Comparison of ENCODE assay signal across 8 mouse cellular contexts in genomic region chr1:191718522-191719281, GRCm38 (mm10). TPM values are rescaled to one million over a fixed set of nuclear protein-coding genes. Genes with fewer than 3 reads are reported as not detected.
DNase-seq lines count a peak whose midpoint lies in the region; ATAC-seq and TF ChIP-seq lines count a peak whose summit lies in the region.

No protein-coding gene starts in this region.

- TF ChIP-seq POLR2A in cortical plate, adult 2 months (IDR thresholded peaks at IDR 0.05; ENCODE audit: extremely low read depth, insufficient read depth, low read length), result no peak
- no peak for TF ChIP-seq POLR2A in heart, adult 2 months (IDR thresholded peaks at IDR 0.05; ENCODE audit: insufficient read depth, low read depth, low read length)

- H3K27me3 ChIP-seq in heart, adult 2 months (ENCODE audit: control insufficient read depth, insufficient read depth, low read length), result no peaks in the 10 kb centered on the region
- H3K27me3 ChIP-seq in liver, embryonic 12.5 days (replicated peaks), result peaks cover 56% of the 10 kb centered on the region

- peak overlapping the region; percentile 97 for H3K9ac ChIP-seq in heart, adult 2 months (ENCODE audit: low read depth, low read length)
- peak overlapping the region; percentile 72 for H3K9ac ChIP-seq in liver, embryonic 12.5 days

- peak; percentile 19; the same call in 1 of the 2 replicates for ATAC-seq in liver, embryonic 12.5 days

- peaks cover 5% of the 10 kb centered on the region for H3K36me3 ChIP-seq in heart, adult 2 months (ENCODE audit: control insufficient read depth, insufficient read depth, low read length)
- peaks cover 5% of the 10 kb centered on the region; the same call in 1 of the 2 replicates for H3K36me3 ChIP-seq in liver, embryonic 12.5 days

- H3K9me3 ChIP-seq in liver, embryonic 12.5 days (replicated peaks), result no peaks in the 10 kb centered on the region

- peak overlapping the region; percentile 86 for H3K4me2 ChIP-seq in liver, embryonic 12.5 days

- peak overlapping the region; percentile 99 for H3K27ac ChIP-seq in cortical plate, adult 2 months (ENCODE audit: insufficient read depth, low read length)
- H3K27ac ChIP-seq in heart, adult 2 months, result peak overlapping the region; percentile 89
- peak overlapping the region; percentile 73 for H3K27ac ChIP-seq in liver, embryonic 12.5 days

- peak; percentile 75 for DNase-seq in 3134 (ENCODE audit: extremely low read depth, insufficient read length, low spot score)
- peak; percentile 58 for DNase-seq in R1 (ENCODE audit: low read depth, low spot score)
- DNase-seq in heart, adult 2 months, result peak; percentile 66 to 73
- DNase-seq in kidney, adult 8-10 months, result peak; percentile 51 to 67
- peak; percentile 7 to 11 for DNase-seq in natural killer cell, adult 2 months (ENCODE audit: low spot score in 2 of 2)
- peak; percentile 29 to 41 for DNase-seq in thymus, adult 18-20 months

- peaks cover 4% of the 10 kb centered on the region for H3K4me1 ChIP-seq in cortical plate, adult 2 months (ENCODE audit: control insufficient read depth, insufficient read depth, low read length)
- peaks cover 1% of the 10 kb centered on the region; the same call in 1 of the 2 replicates for H3K4me1 ChIP-seq in heart, adult 2 months (ENCODE audit: control insufficient read depth, insufficient read depth, low read length)
- 0 out of 2 replicates have a peak, but pooled peaks cover 9% of the 10 kb centered on the region for H3K4me1 ChIP-seq in liver, embryonic 12.5 days

- no peak for TF ChIP-seq CTCF in cortical plate, adult 2 months (IDR thresholded peaks at IDR 0.05; ENCODE audit: extremely low read depth, insufficient read depth, low read length)
- TF ChIP-seq CTCF in heart, adult 2 months (IDR thresholded peaks at IDR 0.05), result no peak

- TF ChIP-seq EP300 in heart, adult 2 months (IDR thresholded peaks at IDR 0.05; ENCODE audit: insufficient read depth, low read depth, low read length), result no peak

- under 1% methylated on average over 59 of the region's 84 CpGs for WGBS in heart, adult 2 months
- under 1% methylated on average over 64 of the region's 84 CpGs for WGBS in liver, embryonic 12.5 days (ENCODE audit: insufficient replicate concordance)

- H3K4me3 ChIP-seq in cortical plate, adult 2 months (ENCODE audit: insufficient read depth, low read length), result peak overlapping the region; percentile 83
- peak overlapping the region; percentile 83 for H3K4me3 ChIP-seq in heart, adult 2 months
- peak overlapping the region; percentile 67 for H3K4me3 ChIP-seq in liver, embryonic 12.5 days

- H3K79me2 ChIP-seq in heart, adult 2 months (replicated peaks; ENCODE audit: control insufficient read depth, insufficient read depth, low read length), result no peaks in the 10 kb centered on the region; the same call in 1 of the 2 replicates

- intact Hi-C loops in heart, adult 2 months (cut with DNase I), result loop anchor here (2.0 to 10.0 kb wide), 5 partner anchors 96 to 401 kb away; partner anchors contain the start of genes Dtl, Ints7, Nek2 and Nenf

RNA-seq across cellular contexts. Expression of gene Lpgat1, which starts 1.1 kb away (rescaled TPM):
- 74.0 and 74.2 TPM in 2 replicates for polyA plus RNA-seq in cortical plate, adult 2 months (2012; rRNA removed)
- 100 to 1,000 TPM in 1 of 2 experiments, 10 to 100 TPM in 1; 99.1 to 119 TPM for total RNA-seq in heart, adult 2 months (2021)
- 16.8 and 30.0 TPM in 2 replicates for polyA plus RNA-seq in heart, adult 2 months (2012; rRNA removed)
- 21.4 and 21.8 TPM in 2 replicates for polyA plus RNA-seq in liver, embryonic 12.5 days (2016; fragmentation: Nextera tagmentation; extraction: Ambion mirVana)

Comparison
In these comparisons a context has a peak if more than half of its experiments do, and no peak if none do; other contexts are left out.
1. Peak in every context shown above with its lines: DNase-seq, ATAC-seq, H3K4me3 ChIP-seq and H3K27ac ChIP-seq.
2. DNase-seq: peak in every context shown above with its lines; median percentile 75 in 3134; 70 in heart, adult 2 months; 59 in kidney, adult 8-10 months; 58 in R1; 35 in thymus, adult 18-20 months; 9 in natural killer cell, adult 2 months.